Mouse (Mus musculus): Measurements from ENCODE around the gene Adra1b. TPM values are rescaled to one million over a fixed set of nuclear protein-coding genes. Genes with fewer than 3 reads are reported as not detected.

Adra1b gene
- polyA plus RNA-seq, 2 experiments, result 0.99 to 2.3 TPM

- no peaks in the 10 kb centered on the region for H3K9me3 ChIP-seq (ENCODE audit: control insufficient read depth, low read length)
- no peak for ATAC-seq (ENCODE audit: low FRiP score, low read depth)
- TF ChIP-seq POLR2A (IDR thresholded peaks at IDR 0.05; ENCODE audit: borderline replicate concordance, extremely low read depth, insufficient read depth, insufficient read length), result no peak
- H3K36me3 ChIP-seq (ENCODE audit: control insufficient read depth, insufficient read depth, low read length), result no peaks in the 10 kb centered on the region
- no peak overlapping the region for H3K9ac ChIP-seq (ENCODE audit: low read depth, low read length, severe bottlenecking)
- H3K4me1 ChIP-seq (ENCODE audit: control insufficient read depth, insufficient read depth, low read length), result no peaks in the 10 kb centered on the region
- H3K4me2 ChIP-seq (replicated peaks; ENCODE audit: low read depth, low read length, severe bottlenecking), result no peak overlapping the region
- no peaks in the 10 kb centered on the region for H3K27me3 ChIP-seq (ENCODE audit: control insufficient read depth, insufficient read depth, low read length)
- no peak for DNase-seq (ENCODE audit: low spot score)
- H3K4me3 ChIP-seq (replicated peaks; ENCODE audit: low read length), result no peak overlapping the region
- H3K27ac ChIP-seq (replicated peaks; ENCODE audit: low read depth, low read length), result no peak overlapping the region
- 70% methylated on average over 2 of the region's 2 CpGs for WGBS
Observed at GRCm38 (mm10) chr11:43895323-43895722, 5.7 kb downstream of the Adra1b start.

GRCm38 (mm10) chr11:43892546-43892945 is 8.5 kb downstream of the Adra1b start:
- no peaks in the 10 kb centered on the region for H3K4me1 ChIP-seq (ENCODE audit: control insufficient read depth, insufficient read depth, low read length)
- H3K9ac ChIP-seq (ENCODE audit: low read depth, low read length, severe bottlenecking), result no peak overlapping the region
- H3K4me2 ChIP-seq (replicated peaks; ENCODE audit: low read depth, low read length, severe bottlenecking), result no peak overlapping the region
- DNase-seq (ENCODE audit: low spot score) (no peak), ATAC-seq (ENCODE audit: low FRiP score, low read depth) (no peak)
- H3K27me3 ChIP-seq (ENCODE audit: control insufficient read depth, insufficient read depth, low read length), result no peaks in the 10 kb centered on the region
- no peaks in the 10 kb centered on the region for H3K36me3 ChIP-seq (ENCODE audit: control insufficient read depth, insufficient read depth, low read length)
- 76% methylated on average over 4 of the region's 4 CpGs for WGBS
- H3K9me3 ChIP-seq (ENCODE audit: control insufficient read depth, low read length), result no peaks in the 10 kb centered on the region
- H3K27ac ChIP-seq (replicated peaks; ENCODE audit: low read depth, low read length), result no peak overlapping the region
- no peak for TF ChIP-seq POLR2A (IDR thresholded peaks at IDR 0.05; ENCODE audit: borderline replicate concordance, extremely low read depth, insufficient read depth, insufficient read length)
- no peak overlapping the region for H3K4me3 ChIP-seq (replicated peaks; ENCODE audit: low read length)

- Histone ChIP-seq H3K9me3 (ENCODE audit: control insufficient read depth, low read length) (no peaks in the 10 kb centered on the region), H3K4me3 (replicated peaks; ENCODE audit: low read length) (no peak overlapping the region), H3K36me3 (ENCODE audit: control insufficient read depth, insufficient read depth, low read length) (no peaks in the 10 kb centered on the region), H3K4me1 (ENCODE audit: control insufficient read depth, insufficient read depth, low read length) (no peaks in the 10 kb centered on the region), H3K27ac (replicated peaks; ENCODE audit: low read depth, low read length) (no peak overlapping the region), H3K27me3 (ENCODE audit: control insufficient read depth, insufficient read depth, low read length) (no peaks in the 10 kb centered on the region), H3K9ac (ENCODE audit: low read depth, low read length, severe bottlenecking) (no peak overlapping the region), H3K4me2 (replicated peaks; ENCODE audit: low read depth, low read length, severe bottlenecking) (no peak overlapping the region)
- ATAC-seq (ENCODE audit: low FRiP score, low read depth) (no peak), DNase-seq (ENCODE audit: low spot score) (no peak)
- 88% methylated on average over 3 of the region's 3 CpGs for WGBS
- TF ChIP-seq POLR2A (IDR thresholded peaks at IDR 0.05; ENCODE audit: borderline replicate concordance, extremely low read depth, insufficient read depth, insufficient read length), result no peak
Observed at GRCm38 (mm10) chr11:43891457-43891856, 9.6 kb downstream of the Adra1b start.

- H3K4me3 ChIP-seq (replicated peaks; ENCODE audit: low read length), result no peak overlapping the region
- no peaks in the 10 kb centered on the region for H3K36me3 ChIP-seq (ENCODE audit: control insufficient read depth, insufficient read depth, low read length)
- no peak overlapping the region for H3K4me2 ChIP-seq (replicated peaks; ENCODE audit: low read depth, low read length, severe bottlenecking)
- H3K9ac ChIP-seq (ENCODE audit: low read depth, low read length, severe bottlenecking), result no peak overlapping the region
- no peak for TF ChIP-seq POLR2A (IDR thresholded peaks at IDR 0.05; ENCODE audit: borderline replicate concordance, extremely low read depth, insufficient read depth, insufficient read length)
- peak; percentile 44; the same call in 1 of the 2 replicates for ATAC-seq (ENCODE audit: low FRiP score, low read depth)
- H3K4me1 ChIP-seq (ENCODE audit: control insufficient read depth, insufficient read depth, low read length), result no peaks in the 10 kb centered on the region
- DNase-seq (ENCODE audit: low spot score), result no peak
- 68% methylated on average over 8 of the region's 8 CpGs for WGBS
- no peaks in the 10 kb centered on the region for H3K9me3 ChIP-seq (ENCODE audit: control insufficient read depth, low read length)
- H3K27ac ChIP-seq (replicated peaks; ENCODE audit: low read depth, low read length), result no peak overlapping the region
- H3K27me3 ChIP-seq (ENCODE audit: control insufficient read depth, insufficient read depth, low read length), result no peaks in the 10 kb centered on the region
Observed at GRCm38 (mm10) chr11:43889208-43889915, 11.6 kb downstream of the Adra1b start.

- DNase-seq (ENCODE audit: low spot score) (no peak), ATAC-seq (ENCODE audit: low FRiP score, low read depth) (no peak)
- H3K9me3 ChIP-seq (ENCODE audit: control insufficient read depth, low read length), result no peaks in the 10 kb centered on the region
- no peak overlapping the region for H3K4me3 ChIP-seq (replicated peaks; ENCODE audit: low read length)
- no peak overlapping the region for H3K27ac ChIP-seq (replicated peaks; ENCODE audit: low read depth, low read length)
- 87% methylated on average over 8 of the region's 8 CpGs for WGBS
- no peak for TF ChIP-seq POLR2A (IDR thresholded peaks at IDR 0.05; ENCODE audit: borderline replicate concordance, extremely low read depth, insufficient read depth, insufficient read length)
- no peak overlapping the region for H3K4me2 ChIP-seq (replicated peaks; ENCODE audit: low read depth, low read length, severe bottlenecking)
- no peak overlapping the region for H3K9ac ChIP-seq (ENCODE audit: low read depth, low read length, severe bottlenecking)
- no peaks in the 10 kb centered on the region for H3K27me3 ChIP-seq (ENCODE audit: control insufficient read depth, insufficient read depth, low read length)
- no peaks in the 10 kb centered on the region for H3K4me1 ChIP-seq (ENCODE audit: control insufficient read depth, insufficient read depth, low read length)
- H3K36me3 ChIP-seq (ENCODE audit: control insufficient read depth, insufficient read depth, low read length), result no peaks in the 10 kb centered on the region
Observed at GRCm38 (mm10) chr11:43888736-43889135, 12.3 kb downstream of the Adra1b start.

Measured in limb, embryonic 14.5 days (tissue).